Mouse (Mus musculus) liver, adult 2 months (tissue): ENCODE results near the gene Abhd8.

ENCODE experiments used
- CTCF ChIP-seq: fragments of 200-500 bp; IDR thresholded peaks from 2 replicates; pipeline ENCODE4 v1.5.1; 2011; ENCODE audit warnings: low read depth, low read length, control low read depth
- POLR2A ChIP-seq: fragments of 200-500 bp; IDR thresholded peaks from 2 replicates; pipeline ENCODE4 v1.6.1; 2011; ENCODE audit warnings: low read length, control low read depth; ENCODE audit not compliant: insufficient read depth; ENCODE audit errors: extremely low read depth

GRCm38 (mm10) chr8:71460716-71461115 is 2.7 kb downstream of the Abhd8 start:
- TF ChIP-seq POLR2A (no peak), CTCF (no peak)
